In genomic region chr1:97910874-97911273, GRCm38 (mm10) we compare ENCODE assay signal across 13 mouse cellular contexts.
DNase-seq lines count a peak whose midpoint lies in the region; ATAC-seq and TF ChIP-seq lines count a peak whose summit lies in the region.
"Had no signal": no experiment of that assay in that cellular context is flagged by ENCODE, and none has a peak within 500 bp of the region (broad histone marks: within the 10 kb centered on the region; RNA-seq: fewer than 3 reads in every experiment).

No protein-coding gene starts in this region.

- no peaks in the 10 kb centered on the region for H3K9me3 ChIP-seq in liver, postnatal 0 days (ENCODE audit: low read length)
- H3K9me3 ChIP-seq in midbrain, embryonic 15.5 days: no peaks in the 10 kb centered on the region
- H3K9me3 ChIP-seq: liver, embryonic 12.5 days; megakaryocyte, embryonic 14.5 days; stomach, embryonic 15.5 days had no signal

- H3K36me3 ChIP-seq in liver, postnatal 0 days (replicated peaks; ENCODE audit: insufficient read depth, low read length): no peaks in the 10 kb centered on the region
- no peaks in the 10 kb centered on the region for H3K36me3 ChIP-seq in midbrain, embryonic 15.5 days (replicated peaks)
- H3K36me3 ChIP-seq: liver, embryonic 12.5 days; stomach, embryonic 15.5 days had no signal

- no peak overlapping the region for H3K4me3 ChIP-seq in liver, postnatal 0 days (ENCODE audit: low read depth, low read length)
- H3K4me3 ChIP-seq in midbrain, embryonic 15.5 days: no peak overlapping the region
- H3K4me3 ChIP-seq: liver, embryonic 12.5 days; megakaryocyte, embryonic 14.5 days; stomach, embryonic 15.5 days had no signal

- no peaks in the 10 kb centered on the region for H3K27me3 ChIP-seq in liver, postnatal 0 days (ENCODE audit: insufficient read depth, low read length)
- H3K27me3 ChIP-seq in midbrain, embryonic 15.5 days (replicated peaks): no peaks in the 10 kb centered on the region
- H3K27me3 ChIP-seq: liver, embryonic 12.5 days; megakaryocyte, embryonic 14.5 days; stomach, embryonic 15.5 days had no signal

- DNase-seq in adrenal gland, adult (ENCODE audit: inconsistent age in 2 of 2, low spot score in 1 of 2): peak; percentile 69 to 90
- DNase-seq in adrenal gland, adult 18-20 months (ENCODE audit: low spot score in 2 of 2): no peak
- DNase-seq in liver, postnatal 0 days: no peak
- no peak for DNase-seq in liver
- peak; percentile 56 for DNase-seq in adrenal gland, adult 8-10 months
- DNase-seq in heart, postnatal 10 days: peak; percentile 19 to 25
- no peak for DNase-seq in thymus, postnatal 4 days
- DNase-seq: right cerebral cortex, postnatal 4 days had no signal

- no peak for TF ChIP-seq EP300 in liver, postnatal 0 days (IDR thresholded peaks at IDR 0.05; ENCODE audit: low read depth)

- H3K27ac ChIP-seq in liver, postnatal 0 days (ENCODE audit: low read depth): no peak overlapping the region
- H3K27ac ChIP-seq in midbrain, embryonic 15.5 days: no peak overlapping the region
- H3K27ac ChIP-seq: hindbrain, postnatal 0 days; liver, embryonic 12.5 days; stomach, embryonic 15.5 days had no signal

- peak; percentile 38; the same call in 1 of the 2 replicates for ATAC-seq in liver, postnatal 0 days
- ATAC-seq in midbrain, embryonic 15.5 days (replicated peaks): no peak
- ATAC-seq: hindbrain, postnatal 0 days; liver, embryonic 12.5 days had no signal

- intact Hi-C loops in heart, postnatal 10 days (cut with DNase I): no loop called here

- H3K9ac ChIP-seq in liver, postnatal 0 days (replicated peaks): no peak overlapping the region
- H3K9ac ChIP-seq in midbrain, embryonic 15.5 days: no peak overlapping the region
- H3K9ac ChIP-seq: liver, embryonic 12.5 days; stomach, embryonic 15.5 days had no signal

- WGBS in liver, postnatal 0 days (ENCODE audit: insufficient replicate concordance): 70% methylated on average over 10 of the region's 10 CpGs
- 93% methylated on average over 10 of the region's 10 CpGs for WGBS in midbrain, embryonic 15.5 days

- TF ChIP-seq CTCF in liver, postnatal 0 days (IDR thresholded peaks at IDR 0.05; ENCODE audit: low read depth): no peak

- no peak overlapping the region for H3K4me2 ChIP-seq in liver, postnatal 0 days (ENCODE audit: low read depth, low read length)
- no peak overlapping the region for H3K4me2 ChIP-seq in midbrain, embryonic 15.5 days
- H3K4me2 ChIP-seq: liver, embryonic 12.5 days; stomach, embryonic 15.5 days had no signal

- H3K4me1 ChIP-seq in liver, postnatal 0 days (ENCODE audit: insufficient read depth): no peaks in the 10 kb centered on the region
- 0 out of 2 replicates have a peak, but pooled peaks cover 2% of the 10 kb centered on the region for H3K4me1 ChIP-seq in midbrain, embryonic 15.5 days
- H3K4me1 ChIP-seq: liver, embryonic 12.5 days; stomach, embryonic 15.5 days had no signal

Comparison
In these comparisons a context has a peak if more than half of its experiments do, and no peak if none do; other contexts are left out.
1. DNase-seq: peak in adrenal gland, adult (2 of 2), adrenal gland, adult 8-10 months (single experiment) and heart, postnatal 10 days (2 of 2); none in adrenal gland, adult 18-20 months (0 of 2), liver, postnatal 0 days (single experiment), liver (single experiment) and thymus, postnatal 4 days (single experiment).